ENCODE assay signal across 9 mouse cellular contexts in genomic region chr4:152120311-152121182, GRCm38 (mm10). TPM values are rescaled to one million over a fixed set of nuclear protein-coding genes. Genes with fewer than 3 reads are reported as not detected.
DNase-seq lines count a peak whose midpoint lies in the region; ATAC-seq and TF ChIP-seq lines count a peak whose summit lies in the region.
"Had no signal": no experiment of that assay in that cellular context is flagged by ENCODE, and none has a peak within 500 bp of the region (broad histone marks: within the 10 kb centered on the region; RNA-seq: fewer than 3 reads in every experiment).

No protein-coding gene starts in this region.

- H3K9me3 ChIP-seq in forebrain, postnatal 0 days (ENCODE audit: low read length): no peaks in the 10 kb centered on the region
- H3K9me3 ChIP-seq in liver, postnatal 0 days (ENCODE audit: low read length): no peaks in the 10 kb centered on the region

- TF ChIP-seq CTCF in forebrain, postnatal 0 days (IDR thresholded peaks at IDR 0.05; ENCODE audit: low read depth): no peak
- TF ChIP-seq CTCF in liver, postnatal 0 days (IDR thresholded peaks at IDR 0.05; ENCODE audit: low read depth): no peak

- no peak overlapping the region for H3K27ac ChIP-seq in forebrain, postnatal 0 days (ENCODE audit: low read depth, low read length)
- no peak overlapping the region for H3K27ac ChIP-seq in liver, postnatal 0 days (ENCODE audit: low read depth)

- peaks cover 96% of the 10 kb centered on the region for H3K27me3 ChIP-seq in forebrain, postnatal 0 days (ENCODE audit: insufficient read depth, low read length)
- H3K27me3 ChIP-seq in liver, postnatal 0 days (ENCODE audit: insufficient read depth, low read length): peaks cover 94% of the 10 kb centered on the region

- ATAC-seq in forebrain, postnatal 0 days: no peak
- ATAC-seq in liver, postnatal 0 days: no peak
- ATAC-seq in granulocyte monocyte progenitor cell, adult 5-6 weeks (replicated peaks; ENCODE audit: poor library complexity, severe bottlenecking): no peak

- WGBS in forebrain, postnatal 0 days: under 1% methylated on average over 31 of the region's 31 CpGs
- WGBS in liver, postnatal 0 days (ENCODE audit: insufficient replicate concordance): 5% methylated on average over 31 of the region's 31 CpGs

- H3K36me3 ChIP-seq in forebrain, postnatal 0 days (ENCODE audit: insufficient read depth): no peaks in the 10 kb centered on the region
- H3K36me3 ChIP-seq in liver, postnatal 0 days (replicated peaks; ENCODE audit: insufficient read depth, low read length): no peaks in the 10 kb centered on the region

- peaks cover 13% of the 10 kb centered on the region for H3K4me1 ChIP-seq in forebrain, postnatal 0 days (ENCODE audit: insufficient read depth)
- peaks cover 10% of the 10 kb centered on the region for H3K4me1 ChIP-seq in liver, postnatal 0 days (ENCODE audit: insufficient read depth)

- H3K9ac ChIP-seq in forebrain, postnatal 0 days: no peak overlapping the region
- no peak overlapping the region for H3K9ac ChIP-seq in liver, postnatal 0 days (replicated peaks)

- intact Hi-C loops in heart, postnatal 14 days (cut with DNase I): no loop called here

- no peak for TF ChIP-seq EP300 in liver, postnatal 0 days (IDR thresholded peaks at IDR 0.05; ENCODE audit: low read depth)

- H3K4me2 ChIP-seq in forebrain, postnatal 0 days (ENCODE audit: low read depth): peak overlapping the region; percentile 29
- H3K4me2 ChIP-seq in liver, postnatal 0 days (ENCODE audit: low read depth, low read length): peak overlapping the region; percentile 38

- DNase-seq in heart, adult 11 months: peak; percentile 92
- DNase-seq in heart, postnatal 14 days: no peak
- DNase-seq in CD4-positive helper T cell, adult 2 months (ENCODE audit: low read depth, low spot score): peak; percentile 92
- peak; percentile 36 for DNase-seq in forebrain, postnatal 0 days
- DNase-seq in liver, postnatal 0 days: no peak
- DNase-seq in thymus, postnatal 4 days: peak; percentile 72
- no peak for DNase-seq in urinary bladder, postnatal 25 days (ENCODE audit: low spot score)

- peak overlapping the region; percentile 11; the same call in 1 of the 2 replicates for H3K4me3 ChIP-seq in forebrain, postnatal 0 days (ENCODE audit: low read depth, low read length)
- H3K4me3 ChIP-seq in liver, postnatal 0 days (ENCODE audit: low read depth, low read length): peak overlapping the region; percentile 27

RNA-seq across cellular contexts. Expression of gene Tnfrsf25, which starts 4.8 kb away (rescaled TPM):
- total RNA-seq in heart, postnatal 14 days (2021): 1 to 10 TPM; 4.0 to 6.7 TPM
- total RNA-seq in forebrain, postnatal 0 days (2014; rRNA removed): 1.4 TPM in 1 of 2 replicates, not detected in the other
- 0.19 and 0.30 TPM in 2 replicates for polyA plus RNA-seq in forebrain, postnatal 0 days (2015; fragmentation: Nextera tagmentation; extraction: Ambion mirVana)
- 0.15 TPM in 1 of 2 replicates, not detected in the other for polyA plus RNA-seq in liver, postnatal 0 days (2015; fragmentation: Nextera tagmentation; extraction: Ambion mirVana)
- total RNA-seq in granulocyte monocyte progenitor cell, adult 5-6 weeks (2014; fragmentation: Nextera tagmentation): not detected in 2 replicates
- 1.6 TPM in 1 of 2 replicates, not detected in the other for total RNA-seq in granulocyte monocyte progenitor cell, adult 5-6 weeks (2017)

RNA-seq across cellular contexts. Expression of gene Espn, which starts 31.6 kb away (rescaled TPM):
- total RNA-seq in heart, postnatal 14 days (2021): 1 to 10 TPM; 1.4 to 2.0 TPM
- 0.08 and 0.71 TPM in 2 replicates for total RNA-seq in forebrain, postnatal 0 days (2014; rRNA removed)
- polyA plus RNA-seq in forebrain, postnatal 0 days (2015; fragmentation: Nextera tagmentation; extraction: Ambion mirVana): 0.50 and 0.69 TPM in 2 replicates
- polyA plus RNA-seq in liver, postnatal 0 days (2015; fragmentation: Nextera tagmentation; extraction: Ambion mirVana): 1.8 and 2.2 TPM in 2 replicates
- total RNA-seq in granulocyte monocyte progenitor cell, adult 5-6 weeks (2014; fragmentation: Nextera tagmentation): 1.8 TPM in 1 of 2 replicates, not detected in the other
- 0.43 TPM in 1 of 2 replicates, not detected in the other for total RNA-seq in granulocyte monocyte progenitor cell, adult 5-6 weeks (2017)

RNA-seq across cellular contexts. Expression of gene Hes2, which starts 38.1 kb away (rescaled TPM):
- total RNA-seq in heart, postnatal 14 days (2021): not detected
- not detected in 2 replicates for total RNA-seq in forebrain, postnatal 0 days (2014; rRNA removed)
- not detected in 2 replicates for polyA plus RNA-seq in forebrain, postnatal 0 days (2015; fragmentation: Nextera tagmentation; extraction: Ambion mirVana)
- not detected in 2 replicates for polyA plus RNA-seq in liver, postnatal 0 days (2015; fragmentation: Nextera tagmentation; extraction: Ambion mirVana)
- not detected in 2 replicates for total RNA-seq in granulocyte monocyte progenitor cell, adult 5-6 weeks (2014; fragmentation: Nextera tagmentation)
- not detected in 2 replicates for total RNA-seq in granulocyte monocyte progenitor cell, adult 5-6 weeks (2017)
- polyA plus RNA-seq: C2C12 had no signal

RNA-seq across cellular contexts. Expression of gene Plekhg5, which starts 48.2 kb away (rescaled TPM):
- total RNA-seq in heart, postnatal 14 days (2021): 10 to 100 TPM; 27.0 to 28.9 TPM
- 16.6 and 18.6 TPM in 2 replicates for total RNA-seq in forebrain, postnatal 0 days (2014; rRNA removed)
- 9.2 and 12.8 TPM in 2 replicates for polyA plus RNA-seq in forebrain, postnatal 0 days (2015; fragmentation: Nextera tagmentation; extraction: Ambion mirVana)
- polyA plus RNA-seq in liver, postnatal 0 days (2015; fragmentation: Nextera tagmentation; extraction: Ambion mirVana): 1.8 and 2.1 TPM in 2 replicates
- total RNA-seq in granulocyte monocyte progenitor cell, adult 5-6 weeks (2014; fragmentation: Nextera tagmentation): 0.34 and 7.6 TPM in 2 replicates
- 1.8 and 2.2 TPM in 2 replicates for total RNA-seq in granulocyte monocyte progenitor cell, adult 5-6 weeks (2017)

RNA-seq across cellular contexts. Expression of gene Acot7, which starts 57.4 kb away (rescaled TPM):
- 10 to 100 TPM; 37.3 to 39.3 TPM for total RNA-seq in heart, postnatal 14 days (2021)
- 191 and 193 TPM in 2 replicates for total RNA-seq in forebrain, postnatal 0 days (2014; rRNA removed)
- polyA plus RNA-seq in forebrain, postnatal 0 days (2015; fragmentation: Nextera tagmentation; extraction: Ambion mirVana): 411 and 466 TPM in 2 replicates
- polyA plus RNA-seq in liver, postnatal 0 days (2015; fragmentation: Nextera tagmentation; extraction: Ambion mirVana): 10.7 and 12.0 TPM in 2 replicates
- total RNA-seq in granulocyte monocyte progenitor cell, adult 5-6 weeks (2014; fragmentation: Nextera tagmentation): 124 and 134 TPM in 2 replicates
- total RNA-seq in granulocyte monocyte progenitor cell, adult 5-6 weeks (2017): 79.4 and 89.5 TPM in 2 replicates

Comparison
In these comparisons a context has a peak if more than half of its experiments do, and no peak if none do; other contexts are left out.
1. DNase-seq: peak in heart, adult 11 months (single experiment), CD4-positive helper T cell, adult 2 months (single experiment), forebrain, postnatal 0 days (single experiment) and thymus, postnatal 4 days (single experiment); none in heart, postnatal 14 days (0 of 2), liver, postnatal 0 days (single experiment) and urinary bladder, postnatal 25 days (single experiment).